Mouse (Mus musculus): ENCODE results near the gene Copz1.
"Not testable (repeated sequence)": the region's sequence is repeated elsewhere in the genome, so short reads cannot be mapped to it uniquely, and the experiment has no call there.

The Copz1 gene

GRCm38 (mm10) chr15:103251595-103251994 lies 20.9 kb upstream of the Copz1 start:
- no peak for DNase-seq (ENCODE audit: extremely low spot score, low spot score)

GRCm38 (mm10) chr15:103252660-103253059 lies 19.9 kb upstream of the Copz1 start:
- DNase-seq (ENCODE audit: extremely low spot score, low spot score), result no peak

- DNase-seq (ENCODE audit: extremely low spot score, low spot score), result no peak
Measured at GRCm38 (mm10) chr15:103253352-103253751, 19.2 kb upstream of the Copz1 start.

- peak; percentile 60 for DNase-seq (ENCODE audit: extremely low spot score, low spot score)
Measured at GRCm38 (mm10) chr15:103255169-103255568, 17.3 kb upstream of the Copz1 start.

- DNase-seq (ENCODE audit: extremely low spot score, low spot score), result no peak
Measured at GRCm38 (mm10) chr15:103256210-103256986, 16.1 kb upstream of the Copz1 start.

GRCm38 (mm10) chr15:103257790-103258728 lies 14.5 kb upstream of the Copz1 start, which contains the start of gene Nfe2:
Gene Nfe2, minus strand, starts transcription at chr15:103258403.
- DNase-seq (ENCODE audit: extremely low spot score, low spot score), result no peak

- no peak for DNase-seq (ENCODE audit: extremely low spot score, low spot score)
Measured at GRCm38 (mm10) chr15:103259162-103259561, 13.4 kb upstream of the Copz1 start.

- no peak for DNase-seq (ENCODE audit: extremely low spot score, low spot score)
Measured at GRCm38 (mm10) chr15:103259989-103260388, 12.5 kb upstream of the Copz1 start.

- DNase-seq (ENCODE audit: extremely low spot score, low spot score), result no peak
Measured at GRCm38 (mm10) chr15:103264794-103265193, 7.7 kb upstream of the Copz1 start.

GRCm38 (mm10) chr15:103268903-103269302 lies 3.6 kb upstream of the Copz1 start:
- no peak for DNase-seq (ENCODE audit: extremely low spot score, low spot score)

GRCm38 (mm10) chr15:103275943-103276342 lies 3.4 kb downstream of the Copz1 start:
- not testable (repeated sequence) for DNase-seq (ENCODE audit: extremely low spot score, low spot score)

GRCm38 (mm10) chr15:103277949-103278348 lies 5.4 kb downstream of the Copz1 start:
- DNase-seq (ENCODE audit: extremely low spot score, low spot score), result no peak

GRCm38 (mm10) chr15:103279750-103280149 lies 7.2 kb downstream of the Copz1 start:
- DNase-seq (ENCODE audit: extremely low spot score, low spot score), result no peak

- DNase-seq (ENCODE audit: extremely low spot score, low spot score), result no peak
Measured at GRCm38 (mm10) chr15:103280817-103281464, 8.4 kb downstream of the Copz1 start.

GRCm38 (mm10) chr15:103281465-103282205 lies 9.1 kb downstream of the Copz1 start:
- no peak for DNase-seq (ENCODE audit: extremely low spot score, low spot score)

- DNase-seq (ENCODE audit: extremely low spot score, low spot score), result peak; percentile 65
Measured at GRCm38 (mm10) chr15:103284066-103284465, 11.6 kb downstream of the Copz1 start.

- no peak for DNase-seq (ENCODE audit: extremely low spot score, low spot score)
Measured at GRCm38 (mm10) chr15:103284647-103285046, 12.1 kb downstream of the Copz1 start.

- DNase-seq (ENCODE audit: extremely low spot score, low spot score), result no peak
Measured at GRCm38 (mm10) chr15:103285778-103286417, 13.4 kb downstream of the Copz1 start.

- no peak for DNase-seq (ENCODE audit: extremely low spot score, low spot score)
Measured at GRCm38 (mm10) chr15:103289600-103289999, 17.1 kb downstream of the Copz1 start.

GRCm38 (mm10) chr15:103290417-103290816 lies 17.9 kb downstream of the Copz1 start:
- DNase-seq (ENCODE audit: extremely low spot score, low spot score), result no peak
